Mouse (Mus musculus): Measurements from ENCODE around the gene Cdan1. TPM values are rescaled to one million over a fixed set of nuclear protein-coding genes. Genes with fewer than 3 reads are reported as not detected.
A peak's percentile ranks its signal among the peaks of the same experiment; 100 is the strongest.
"Not testable (repeated sequence)": the region's sequence is repeated elsewhere in the genome, so short reads cannot be mapped to it uniquely, and the experiment has no call there.

The Cdan1 gene
- total RNA-seq, 2 experiments from 2014 or later: 23.5 to 24.8 TPM

GRCm38 (mm10) chr2:120748041-120748440 is 101.9 kb downstream of the Cdan1 start:
- no peak for DNase-seq (ENCODE audit: low spot score in 2 of 2)

GRCm38 (mm10) chr2:120745496-120745895 is 104.4 kb downstream of the Cdan1 start:
- DNase-seq (ENCODE audit: low spot score in 2 of 2): no peak

- no peak for DNase-seq (ENCODE audit: low spot score in 2 of 2)
Measured at GRCm38 (mm10) chr2:120731877-120732530, 117.9 kb downstream of the Cdan1 start.

GRCm38 (mm10) chr2:120731167-120731862 is 118.6 kb downstream of the Cdan1 start:
- DNase-seq (ENCODE audit: low spot score in 2 of 2): peak; percentile 86 to 90

DNA sequence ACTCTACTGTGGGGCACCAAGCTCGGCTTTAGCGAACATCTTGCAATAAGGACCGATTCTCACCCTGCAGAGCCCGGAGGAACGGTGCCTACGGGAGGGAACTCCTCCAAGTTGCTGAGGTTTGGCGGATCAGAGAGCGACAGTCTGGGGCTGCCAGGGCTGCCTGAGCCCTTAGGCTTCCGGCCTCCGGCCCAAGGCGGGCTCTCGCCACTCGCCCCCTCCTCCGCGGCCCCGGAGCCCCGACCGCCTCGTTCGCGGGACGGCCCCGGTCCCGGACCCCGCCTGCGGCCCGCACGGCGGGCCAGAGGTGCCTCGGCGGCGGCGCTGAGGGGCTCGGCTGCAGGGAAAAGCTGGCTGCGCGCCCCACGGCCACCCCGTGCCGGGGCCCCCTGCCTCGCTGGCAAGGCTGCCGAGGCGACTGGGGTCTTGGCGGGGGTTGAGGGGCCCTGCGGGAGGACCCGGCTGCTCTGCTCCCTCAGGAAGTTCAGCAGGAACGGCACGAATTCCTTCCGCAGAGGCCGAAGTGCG is 119.2 kb downstream of the Cdan1 start:
- no peak for DNase-seq (ENCODE audit: low spot score in 2 of 2)

DNA sequence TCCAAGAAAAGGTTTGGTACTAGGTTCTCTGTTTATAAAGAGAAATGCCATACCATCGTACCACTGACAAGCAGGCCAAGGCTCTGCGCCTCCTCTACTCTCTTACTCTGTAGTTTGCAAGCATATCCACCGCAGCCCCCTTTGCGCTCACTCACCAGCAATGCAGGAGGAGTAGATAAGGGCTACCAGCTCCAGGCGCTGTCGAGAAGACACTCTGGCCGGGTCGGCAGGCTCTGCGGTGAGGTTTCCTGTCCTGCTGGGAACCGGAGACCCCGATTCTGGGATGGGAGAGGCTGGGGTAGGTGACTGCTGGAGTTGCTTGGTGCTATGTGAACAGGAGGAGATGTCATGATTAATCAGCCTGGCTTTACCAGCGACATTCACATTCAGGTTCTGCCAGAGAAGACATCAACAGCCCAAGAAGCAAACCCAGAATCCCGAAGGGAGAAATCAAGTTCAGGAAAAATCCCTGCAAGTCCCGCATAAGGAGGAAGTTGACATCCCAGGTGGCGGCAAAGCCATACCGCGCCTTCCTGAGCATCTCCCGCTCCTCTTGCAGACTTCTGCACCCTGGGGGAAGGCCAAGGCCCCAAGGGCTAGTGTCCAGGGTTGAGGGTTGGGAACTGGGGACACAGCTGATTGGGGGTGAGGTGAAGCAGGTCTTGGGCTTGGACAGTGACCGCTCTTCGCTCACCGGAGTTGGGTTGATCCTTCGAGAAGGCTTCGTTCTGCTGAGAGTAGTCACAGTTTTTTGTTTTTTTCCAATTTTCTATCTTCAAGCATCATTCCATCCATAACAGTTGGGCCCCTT is 119.9 kb downstream of the Cdan1 start:
- peak in 1 of 2 experiments; percentile 8 for DNase-seq (ENCODE audit: low spot score in 2 of 2)

- DNase-seq (ENCODE audit: low spot score in 2 of 2): no peak
Measured at GRCm38 (mm10) chr2:120724176-120724575, 125.8 kb downstream of the Cdan1 start.

- DNase-seq (ENCODE audit: low spot score in 2 of 2): no peak
Measured at GRCm38 (mm10) chr2:120723621-120724020, 126.3 kb downstream of the Cdan1 start.

DNA sequence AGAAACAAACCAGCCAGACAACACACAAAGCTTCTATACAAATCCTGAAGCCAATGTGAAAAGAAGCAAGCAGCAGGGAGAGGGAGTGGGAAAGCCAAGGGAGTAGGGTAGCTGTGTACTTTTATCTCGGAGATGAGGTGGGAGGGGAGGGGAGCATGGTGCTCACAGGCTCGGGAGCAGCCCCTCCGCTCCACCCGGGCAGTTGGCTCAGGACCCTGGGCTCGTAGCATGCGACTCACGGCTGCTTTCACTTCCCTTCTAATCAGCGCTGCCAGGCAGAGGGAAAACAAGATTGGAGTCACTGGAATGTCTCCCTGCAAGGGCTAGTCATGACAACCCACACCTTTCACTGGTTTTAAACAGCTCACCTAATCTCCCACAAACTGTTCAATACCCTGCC is 127.4 kb downstream of the Cdan1 start:
- DNase-seq (ENCODE audit: low spot score in 2 of 2): no peak

- DNase-seq (ENCODE audit: low spot score in 2 of 2): no peak
Measured at GRCm38 (mm10) chr2:120721911-120722310, 128.0 kb downstream of the Cdan1 start.

- no peak for DNase-seq (ENCODE audit: low spot score in 2 of 2)
Measured at GRCm38 (mm10) chr2:120720821-120721220, 129.1 kb downstream of the Cdan1 start.

DNA sequence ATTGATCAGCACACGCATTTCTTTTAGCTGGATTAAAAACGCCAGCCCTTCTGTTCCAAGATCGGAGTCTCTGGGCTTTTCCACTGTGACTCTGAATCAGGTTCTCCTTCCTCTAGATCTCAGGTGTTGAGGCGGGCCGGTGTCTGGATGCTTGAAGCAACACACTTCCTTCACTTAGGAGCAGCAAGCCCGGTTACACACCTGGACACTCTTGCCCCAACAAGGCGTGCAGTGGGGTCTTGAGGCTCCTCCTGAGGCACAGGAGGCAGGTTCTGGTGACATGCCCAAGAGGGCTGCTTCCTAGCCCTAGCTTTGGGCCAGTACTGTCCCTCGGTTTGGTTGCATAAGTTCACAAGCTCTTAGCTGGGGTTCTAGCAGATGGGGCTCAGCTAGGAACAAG is 131.4 kb downstream of the Cdan1 start:
- DNase-seq (ENCODE audit: low spot score in 2 of 2): no peak

DNA sequence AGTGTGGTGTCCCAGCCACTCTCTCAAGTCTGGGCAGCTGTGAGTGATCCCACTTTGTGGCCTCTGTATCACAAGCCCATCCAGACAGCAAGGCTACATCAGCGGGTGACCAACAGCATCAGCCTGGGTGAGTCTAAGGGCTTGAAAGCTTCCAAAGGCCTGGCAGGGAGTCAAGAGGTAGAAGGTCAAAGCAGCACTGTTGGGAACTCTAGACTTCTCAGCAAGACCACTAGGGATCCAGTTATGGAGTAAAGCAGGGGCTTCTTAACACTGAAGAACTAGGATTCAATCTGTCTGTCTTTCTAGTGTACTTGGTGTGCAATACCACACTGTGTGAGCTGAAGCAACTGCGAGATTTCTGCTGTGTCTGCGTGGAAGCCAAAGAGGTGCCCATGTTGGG is 136.5 kb downstream of the Cdan1 start:
- no peak for DNase-seq (ENCODE audit: low spot score in 2 of 2)

DNA sequence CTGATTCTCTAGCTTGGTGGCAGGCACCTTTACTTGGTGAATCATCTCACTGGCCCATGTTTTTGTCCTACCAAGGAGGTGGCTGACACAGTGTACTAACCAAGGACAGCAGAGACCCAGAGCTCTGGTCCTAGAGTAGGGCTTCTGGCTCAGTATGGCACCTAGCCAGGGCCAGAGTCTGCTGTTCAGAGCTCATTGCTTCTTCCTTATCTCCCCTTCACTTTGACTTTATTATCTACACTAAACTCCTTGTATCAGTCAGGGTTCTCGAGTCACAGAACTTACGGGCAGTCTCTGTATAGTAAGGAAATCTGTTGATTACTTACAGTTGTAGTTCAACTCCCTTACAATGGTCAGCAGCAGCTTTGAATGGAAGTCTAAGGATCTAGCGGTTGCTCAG is 139.0 kb downstream of the Cdan1 start:
- DNase-seq (ENCODE audit: low spot score in 2 of 2): no peak

- DNase-seq (ENCODE audit: low spot score in 2 of 2): no peak
Measured at GRCm38 (mm10) chr2:120710154-120710553, 139.8 kb downstream of the Cdan1 start.

DNA sequence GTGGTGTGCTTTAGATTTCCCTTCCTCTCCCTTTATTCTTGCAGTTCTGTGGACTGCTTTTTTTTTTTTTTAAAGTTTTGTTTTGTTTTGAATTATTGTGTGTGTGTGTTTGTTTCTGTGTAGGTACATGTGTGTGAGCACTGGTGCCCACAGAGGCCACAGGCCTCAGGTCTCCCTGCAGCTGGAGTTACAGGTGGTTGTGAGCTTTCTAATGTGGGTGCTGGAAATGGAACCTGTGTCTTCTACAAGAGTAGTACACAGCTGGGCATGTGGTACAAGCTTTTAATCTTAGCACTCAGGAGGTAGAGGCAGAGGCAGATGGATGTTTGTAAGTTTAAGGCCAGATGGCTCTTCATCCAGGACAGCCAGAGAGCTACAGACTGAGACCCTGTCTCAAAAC is 142.9 kb downstream of the Cdan1 start:
- no peak for DNase-seq (ENCODE audit: low spot score in 2 of 2)

DNA sequence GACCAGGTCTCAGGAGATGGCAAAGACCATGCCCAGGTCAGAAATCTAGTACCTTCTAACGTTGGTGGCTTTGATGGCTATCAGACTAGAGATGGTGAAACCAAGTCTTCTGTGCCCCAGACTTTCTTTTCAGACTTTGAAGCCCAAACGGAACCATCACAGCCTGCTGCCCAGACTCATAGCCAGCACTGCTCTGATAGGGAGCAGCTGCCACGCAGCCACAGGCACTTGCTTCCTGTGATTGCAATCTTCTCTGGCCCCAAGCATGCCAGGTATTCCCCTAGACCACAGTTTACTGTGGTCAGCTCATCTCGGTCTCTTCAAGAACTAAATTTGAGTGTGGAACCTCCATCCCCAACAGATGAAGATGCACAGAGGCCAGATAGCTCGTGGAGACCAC is 147.3 kb downstream of the Cdan1 start:
- DNase-seq (ENCODE audit: low spot score in 2 of 2): no peak

DNA sequence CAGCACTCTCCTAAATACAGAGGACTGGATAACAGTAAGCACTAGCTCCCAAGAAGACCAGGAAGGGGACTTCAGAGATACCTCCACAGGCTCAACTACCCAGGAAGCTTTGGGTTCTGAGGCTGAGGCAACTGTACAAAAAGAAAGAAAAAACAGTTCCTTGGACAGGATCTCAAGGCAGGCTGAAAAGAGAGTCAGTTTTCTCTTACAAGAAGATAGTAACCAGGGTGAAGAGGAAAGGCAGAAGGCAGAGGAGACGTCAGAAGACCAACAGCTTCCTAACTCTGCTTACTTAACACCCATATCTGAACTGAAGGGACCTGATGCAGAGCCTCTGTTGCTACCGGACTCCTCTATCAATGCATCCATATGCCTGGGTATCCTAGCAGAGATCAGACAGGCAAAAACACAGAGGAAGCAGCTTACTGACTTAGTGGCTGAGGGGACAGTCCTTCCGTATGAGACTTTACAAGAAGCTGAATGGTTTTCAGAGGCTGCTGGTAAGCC is 149.5 kb downstream of the Cdan1 start:
- no peak for DNase-seq (ENCODE audit: low spot score in 2 of 2)

DNA sequence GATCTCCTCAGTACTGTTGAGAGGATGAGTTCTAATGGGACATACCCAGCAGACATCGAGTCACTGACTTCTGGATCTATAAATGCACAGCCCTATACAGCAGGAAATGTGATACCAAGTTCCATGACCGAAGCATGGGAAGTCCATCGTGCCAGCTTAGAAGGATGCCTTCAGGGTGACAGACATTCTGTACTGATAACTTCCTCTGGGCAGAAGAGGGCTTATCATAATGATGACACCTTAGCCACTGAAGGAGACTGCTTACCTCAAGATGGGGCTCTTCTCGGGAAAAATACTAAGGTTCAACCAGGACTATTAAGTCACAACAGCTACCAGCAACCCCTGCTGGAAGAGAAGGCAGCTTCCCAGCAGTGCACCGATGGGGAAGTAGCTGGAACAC is 152.2 kb downstream of the Cdan1 start:
- no peak for DNase-seq (ENCODE audit: low spot score in 2 of 2)

DNA sequence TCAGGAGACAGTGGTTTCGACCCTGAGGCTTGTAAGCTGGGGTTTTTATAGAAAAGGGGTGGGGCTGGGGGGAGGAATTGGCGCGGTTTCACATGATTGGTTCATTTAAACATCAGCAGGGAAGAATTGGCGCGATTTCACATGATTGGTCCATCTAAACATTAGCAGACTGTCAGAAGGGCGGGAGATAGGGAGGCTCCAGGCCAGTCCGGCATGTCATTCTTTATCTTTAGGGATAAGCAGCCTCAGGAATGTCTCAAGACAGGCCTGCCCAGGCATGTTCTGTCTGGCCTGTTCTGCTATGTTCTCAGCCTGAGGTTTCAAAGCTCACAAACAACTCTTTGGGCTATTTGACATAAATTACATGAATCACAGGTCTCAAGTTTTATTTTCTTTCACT is 168.8 kb downstream of the Cdan1 start:
- not testable (repeated sequence) for DNase-seq (ENCODE audit: low spot score in 2 of 2)

GRCm38 (mm10) chr2:120670253-120670652 is 179.7 kb downstream of the Cdan1 start:
- DNase-seq (ENCODE audit: low spot score in 2 of 2): peak in 1 of 2 experiments; percentile 34

GRCm38 (mm10) chr2:120667446-120667845 is 182.5 kb downstream of the Cdan1 start:
- DNase-seq (ENCODE audit: low spot score in 2 of 2): no peak
